Mouse (Mus musculus): Measurements from ENCODE around the gene Cdr2l. TPM values are rescaled to one million over a fixed set of nuclear protein-coding genes. Genes with fewer than 3 reads are reported as not detected.

Cdr2l gene
- polyA plus RNA-seq, 1 experiment from 2014 or later: 16.4 TPM

DNA sequence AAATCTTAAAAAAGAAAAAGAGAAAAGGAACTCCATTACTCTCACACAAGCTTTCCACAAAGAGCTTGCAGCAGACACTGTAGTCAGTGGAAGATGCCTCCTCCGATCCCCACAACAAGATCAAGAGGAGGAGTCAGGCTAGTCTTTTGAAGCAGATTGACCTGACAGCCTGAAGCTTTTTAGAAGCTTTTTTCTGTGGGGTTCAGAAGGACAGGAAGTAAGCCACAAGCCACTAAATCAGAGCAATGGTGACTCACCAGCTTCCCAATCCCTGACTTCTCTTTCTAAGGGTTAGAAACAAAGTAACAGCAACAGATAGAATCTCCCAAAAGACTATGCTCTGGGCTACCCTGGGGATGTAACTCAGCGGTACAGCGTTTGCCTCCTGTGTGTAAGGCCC lies 57.6 kb downstream of the Cdr2l start:
- WGBS: 88% methylated on average over 3 of the region's 3 CpGs
- Histone ChIP-seq H3K36me3 (replicated peaks) (no peaks in the 10 kb centered on the region), H3K4me3 (no peak overlapping the region), H3K9me3 (peaks cover 7% of the 10 kb centered on the region), H3K27ac (replicated peaks) (no peak overlapping the region), H3K4me1 (peaks cover 37% of the 10 kb centered on the region), H3K27me3 (replicated peaks; ENCODE audit: low read depth, poor library complexity, severe bottlenecking) (peaks cover 23% of the 10 kb centered on the region; the same call in 1 of the 2 replicates)
- DNase-seq (ENCODE audit: low spot score): no peak

DNA sequence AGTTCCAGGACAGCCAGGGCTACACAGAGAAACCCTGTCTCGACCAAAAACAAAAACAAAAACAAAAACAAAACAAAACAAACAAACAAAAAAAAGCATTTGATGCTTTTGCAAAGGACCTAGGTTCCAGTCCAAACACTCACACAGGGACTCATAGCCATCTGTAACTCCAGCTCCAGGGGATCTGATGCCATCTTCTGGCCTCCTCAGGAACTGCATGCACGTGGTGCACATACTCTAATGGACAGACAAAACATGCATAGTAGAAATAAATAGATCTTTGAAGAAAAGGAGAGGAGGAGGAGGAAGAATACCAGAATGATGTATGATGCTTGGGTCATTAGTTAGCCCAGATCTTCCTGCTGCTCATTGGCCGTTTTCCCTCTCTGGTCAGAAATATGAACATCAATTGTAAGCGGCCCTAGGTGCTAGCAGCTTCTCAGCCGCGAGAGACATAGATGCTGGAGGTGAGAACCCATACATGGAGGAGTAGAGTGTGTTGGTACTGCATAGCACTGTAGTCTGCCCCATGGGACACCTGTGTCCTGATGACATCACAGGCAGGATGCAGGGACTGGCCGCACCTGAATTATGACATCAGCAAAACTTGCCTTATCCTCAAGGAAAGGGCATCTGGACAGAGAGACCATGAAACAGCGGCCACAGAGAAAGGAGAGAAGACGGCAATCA lies 58.3 kb downstream of the Cdr2l start, which contains the start of gene Trim80:
TSS of gene Trim80 (plus strand) at position 640 of the 690 bp plus-strand sequence.
- no peak within 1 kb of the TSS; the same call in 1 of the 2 replicates for H3K27ac ChIP-seq (replicated peaks)
- peaks cover 7% of the 10 kb centered on the region for H3K9me3 ChIP-seq
- peaks cover 33% of the 10 kb centered on the region for H3K4me1 ChIP-seq
- H3K36me3 ChIP-seq (replicated peaks): no peaks in the 10 kb centered on the region
- peak within 1 kb of the TSS; percentile 21; the same call in 1 of the 2 replicates for H3K4me3 ChIP-seq
- DNase-seq (ENCODE audit: low spot score): no peak
- peaks cover 23% of the 10 kb centered on the region; the same call in 1 of the 2 replicates for H3K27me3 ChIP-seq (replicated peaks; ENCODE audit: low read depth, poor library complexity, severe bottlenecking)
- 93% methylated on average over 9 of the region's 9 CpGs for WGBS

DNA sequence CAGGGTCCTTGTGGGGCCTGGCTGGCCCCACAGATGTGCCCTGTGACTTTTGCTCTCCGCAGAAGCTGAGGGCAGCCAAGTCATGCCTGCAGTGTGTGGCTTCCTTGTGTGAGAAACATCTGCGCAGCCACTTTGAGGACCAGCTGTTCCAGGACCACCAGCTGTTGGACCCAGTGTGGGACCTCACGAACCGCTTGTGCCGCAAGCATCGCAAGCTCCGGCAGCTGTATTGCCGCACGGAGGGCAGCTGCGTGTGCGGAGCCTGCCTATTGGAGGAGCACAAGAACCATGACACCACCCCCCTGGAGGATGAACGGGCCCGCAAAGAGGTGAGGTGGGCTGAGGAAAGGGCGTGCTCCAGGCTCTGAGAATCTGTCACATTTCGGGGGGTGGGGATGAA lies 59.7 kb downstream of the Cdr2l start:
- Histone ChIP-seq H3K9me3 (peaks cover 7% of the 10 kb centered on the region), H3K27me3 (replicated peaks; ENCODE audit: low read depth, poor library complexity, severe bottlenecking) (peaks cover 22% of the 10 kb centered on the region; the same call in 1 of the 2 replicates), H3K4me1 (peaks cover 22% of the 10 kb centered on the region), H3K27ac (replicated peaks) (no peak overlapping the region; the same call in 1 of the 2 replicates), H3K36me3 (replicated peaks) (no peaks in the 10 kb centered on the region), H3K4me3 (peak overlapping the region; percentile 21; the same call in 1 of the 2 replicates)
- 47% methylated on average over 15 of the region's 15 CpGs for WGBS
- DNase-seq (ENCODE audit: low spot score): no peak

Other genes starting within 250 kb of the Cdr2l start
- gene Cd300lf, start 247.9 kb upstream of the Cdr2l start, polyA plus RNA-seq (2016; fragmentation: Nextera tagmentation; extraction: Ambion mirVana): 0.19 TPM in 1 of 2 replicates, not detected in the other
- gene Slc9a3r1, start 218.6 kb upstream of the Cdr2l start, polyA plus RNA-seq (2016; fragmentation: Nextera tagmentation; extraction: Ambion mirVana): 39.2 and 42.5 TPM in 2 replicates
- gene Tmem104, start 194.4 kb upstream of the Cdr2l start, polyA plus RNA-seq (2016; fragmentation: Nextera tagmentation; extraction: Ambion mirVana): 10.1 and 10.3 TPM in 2 replicates
- 18.2 and 18.4 TPM in 2 replicates for gene Nat9, start 194.1 kb upstream of the Cdr2l start, polyA plus RNA-seq (2016; fragmentation: Nextera tagmentation; extraction: Ambion mirVana)
- gene Grin2c, start 114.7 kb upstream of the Cdr2l start, polyA plus RNA-seq (2016; fragmentation: Nextera tagmentation; extraction: Ambion mirVana): 0.06 and 0.07 TPM in 2 replicates
- gene Fdxr, start 104.9 kb upstream of the Cdr2l start, polyA plus RNA-seq (2016; fragmentation: Nextera tagmentation; extraction: Ambion mirVana): 17.6 and 18.1 TPM in 2 replicates
- 0.27 and 0.62 TPM in 2 replicates for gene Fads6, start 84.3 kb upstream of the Cdr2l start, polyA plus RNA-seq (2016; fragmentation: Nextera tagmentation; extraction: Ambion mirVana)
- gene Otop2, start 74.8 kb upstream of the Cdr2l start, polyA plus RNA-seq (2016; fragmentation: Nextera tagmentation; extraction: Ambion mirVana): not detected in 2 replicates
- 0.04 TPM in 2 replicates for gene Ush1g, start 59.9 kb upstream of the Cdr2l start, polyA plus RNA-seq (2016; fragmentation: Nextera tagmentation; extraction: Ambion mirVana)
- gene Otop3, start 47.2 kb upstream of the Cdr2l start, polyA plus RNA-seq (2016; fragmentation: Nextera tagmentation; extraction: Ambion mirVana): not detected in 2 replicates
- 8.6 and 9.6 TPM in 2 replicates for gene Hid1, start 14.2 kb upstream of the Cdr2l start, polyA plus RNA-seq (2016; fragmentation: Nextera tagmentation; extraction: Ambion mirVana)
- gene Mrpl58, start 21.8 kb downstream of the Cdr2l start, polyA plus RNA-seq (2016; fragmentation: Nextera tagmentation; extraction: Ambion mirVana): 221 and 228 TPM in 2 replicates
- gene Atp5h, start 38.0 kb downstream of the Cdr2l start, polyA plus RNA-seq (2016; fragmentation: Nextera tagmentation; extraction: Ambion mirVana): 880 and 890 TPM in 2 replicates
- 14.8 and 17.3 TPM in 2 replicates for gene Kctd2, start 38.2 kb downstream of the Cdr2l start, polyA plus RNA-seq (2016; fragmentation: Nextera tagmentation; extraction: Ambion mirVana)
- gene Trim80, start 58.6 kb downstream of the Cdr2l start, polyA plus RNA-seq (2016; fragmentation: Nextera tagmentation; extraction: Ambion mirVana): 0.15 TPM in 1 of 2 replicates, not detected in the other
- 0.28 and 0.34 TPM in 2 replicates for gene Slc16a5, start 80.6 kb downstream of the Cdr2l start, polyA plus RNA-seq (2016; fragmentation: Nextera tagmentation; extraction: Ambion mirVana)
- gene Armc7, start 93.8 kb downstream of the Cdr2l start, polyA plus RNA-seq (2016; fragmentation: Nextera tagmentation; extraction: Ambion mirVana): 9.0 and 9.9 TPM in 2 replicates
- gene Nt5c, start 109.9 kb downstream of the Cdr2l start, polyA plus RNA-seq (2016; fragmentation: Nextera tagmentation; extraction: Ambion mirVana): 90.9 and 92.2 TPM in 2 replicates
- gene Jpt1, start 132.5 kb downstream of the Cdr2l start, polyA plus RNA-seq (2016; fragmentation: Nextera tagmentation; extraction: Ambion mirVana): 592 and 614 TPM in 2 replicates
- 1,425 and 1,473 TPM in 2 replicates for gene Sumo2, start 154.4 kb downstream of the Cdr2l start, polyA plus RNA-seq (2016; fragmentation: Nextera tagmentation; extraction: Ambion mirVana)
- gene Nup85, start 182.5 kb downstream of the Cdr2l start, polyA plus RNA-seq (2016; fragmentation: Nextera tagmentation; extraction: Ambion mirVana): 252 and 253 TPM in 2 replicates
- 100 and 101 TPM in 2 replicates for gene Mrps7, start 222.0 kb downstream of the Cdr2l start, polyA plus RNA-seq (2016; fragmentation: Nextera tagmentation; extraction: Ambion mirVana)
- 29.6 and 33.3 TPM in 2 replicates for gene Gga3, start 222.1 kb downstream of the Cdr2l start, polyA plus RNA-seq (2016; fragmentation: Nextera tagmentation; extraction: Ambion mirVana)
- 19.4 and 19.8 TPM in 2 replicates for gene Mif4gd, start 231.1 kb downstream of the Cdr2l start, polyA plus RNA-seq (2016; fragmentation: Nextera tagmentation; extraction: Ambion mirVana)
- gene Slc25a19, start 246.4 kb downstream of the Cdr2l start, polyA plus RNA-seq (2016; fragmentation: Nextera tagmentation; extraction: Ambion mirVana): 23.5 and 24.6 TPM in 2 replicates